Mouse (Mus musculus) limb, embryonic 11.5 days (tissue): ENCODE results near the gene Socs7. TPM values are rescaled to one million over a fixed set of nuclear protein-coding genes. Genes with fewer than 3 reads are reported as not detected.

Experiments used
- ATAC-seq: fragments of 200-750 bp; cut with Nextera tagmentation; 2 replicates; pipeline ENCODE4 v1.8.0; 2017; ENCODE audit warnings: low read depth; ENCODE audit not compliant: insufficient number of reproducible peaks, low FRiP score, low TSS enrichment
- DNase-seq: peaks from one replicate; pipeline ENCODE4 v3.0.0-alpha.2; 2015; ENCODE audit warnings: low spot score
- H3K27ac ChIP-seq: fragments of 300-500 bp; sonication (generic); replicated peaks from 2 replicates; pipeline ENCODE4 v1.5.1; 2014; ENCODE audit warnings: low read depth, mild to moderate bottlenecking, low read length
- H3K27me3 ChIP-seq: fragments of 300-500 bp; sonication (generic); 2 replicates; pipeline ENCODE4 v1.6.1; 2014; ENCODE audit warnings: mild to moderate bottlenecking, low read length, mixed read lengths; ENCODE audit not compliant: control insufficient read depth, insufficient read depth
- H3K36me3 ChIP-seq: fragments of 300-500 bp; sonication (generic); 2 replicates; pipeline ENCODE4 v1.6.1; 2014; ENCODE audit warnings: mild to moderate bottlenecking, low read length, moderate library complexity, mixed read lengths; ENCODE audit not compliant: control insufficient read depth, insufficient read depth
- H3K4me1 ChIP-seq: fragments of 300-500 bp; sonication (generic); 2 replicates; pipeline ENCODE4 v1.6.1; 2014; ENCODE audit warnings: low read length, mixed read lengths; ENCODE audit not compliant: control insufficient read depth, insufficient read depth
- H3K4me2 ChIP-seq: fragments of 300-500 bp; sonication (generic); 2 replicates; pipeline ENCODE4 v1.6.1; 2014; ENCODE audit warnings: low read depth, mild to moderate bottlenecking, moderate library complexity; ENCODE audit not compliant: severe bottlenecking
- H3K4me3 ChIP-seq: fragments of 300-500 bp; sonication (generic); 2 replicates; pipeline ENCODE4 v1.5.1; 2014; ENCODE audit warnings: low read depth, low read length
- H3K9ac ChIP-seq: fragments of 300-500 bp; sonication (generic); 2 replicates; pipeline ENCODE4 v1.6.1; 2014; ENCODE audit warnings: mild to moderate bottlenecking, low read length
- H3K9me3 ChIP-seq: fragments of 300-500 bp; sonication (generic); 2 replicates; pipeline ENCODE4 v1.6.1; 2016; ENCODE audit warnings: low read length; ENCODE audit not compliant: control insufficient read depth
- WGBS: fragments of 180-500 bp; shearing (Covaris S2); extraction: QIAGEN DNeasy Blood & Tissue Kit; methylation state at CpG from one replicate; pipeline ENCODE4 v1.1.7; 2014; 5-methylcytosine and 5-hydroxymethylcytosine counted together
- polyA plus RNA-seq: library from polyadenylated mRNA; unstranded; fragments of >200 nt; fragmentation: Nextera tagmentation; extraction: Ambion mirVana; gene quantifications from 2 replicates; pipeline ENCODE4 v1.2.1, GENCODE M21; 2014

Socs7 gene
- polyA plus RNA-seq, 1 experiment from 2014 or later, result 2.1 TPM

GRCm38 (mm10) chr11:97408171-97408570 lies 45.8 kb downstream of the Socs7 start:
- Histone ChIP-seq H3K4me2 (no peak overlapping the region), H3K36me3 (no peaks in the 10 kb centered on the region), H3K4me1 (peaks cover 22% of the 10 kb centered on the region), H3K4me3 (no peak overlapping the region), H3K27ac (no peak overlapping the region), H3K9ac (no peak overlapping the region), H3K27me3 (peaks cover 10% of the 10 kb centered on the region; the same call in 1 of the 2 replicates), H3K9me3 (no peaks in the 10 kb centered on the region)
- 2% methylated on average over 6 of the region's 6 CpGs for WGBS
- no peak for ATAC-seq
- DNase-seq, result peak; percentile 81

DNA sequence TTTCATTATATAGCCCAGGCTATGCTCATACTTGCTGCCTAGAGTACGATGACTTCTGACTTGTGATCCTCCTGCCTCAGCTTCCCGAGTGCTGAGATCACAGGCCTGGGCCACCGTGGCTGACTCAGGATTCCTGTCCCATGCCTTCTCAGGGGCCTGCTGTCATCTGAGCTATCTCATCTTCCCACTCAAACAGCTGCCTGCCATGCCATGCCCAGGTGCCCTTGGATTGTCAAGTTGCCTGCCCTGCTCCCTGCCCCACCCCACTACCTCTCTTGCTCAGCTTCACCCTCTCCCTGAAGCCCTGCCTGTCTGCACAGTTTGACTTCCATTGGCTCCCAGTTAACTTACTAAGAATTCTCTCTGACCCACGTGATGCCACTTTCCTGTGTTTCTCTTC lies 48.6 kb downstream of the Socs7 start:
- no peak overlapping the region for H3K4me3 ChIP-seq
- H3K36me3 ChIP-seq, result no peaks in the 10 kb centered on the region
- H3K9ac ChIP-seq, result no peak overlapping the region
- peaks cover 2% of the 10 kb centered on the region; the same call in 1 of the 2 replicates for H3K27me3 ChIP-seq
- H3K27ac ChIP-seq, result no peak overlapping the region
- H3K9me3 ChIP-seq, result no peaks in the 10 kb centered on the region
- no peak overlapping the region for H3K4me2 ChIP-seq
- H3K4me1 ChIP-seq, result peaks cover 13% of the 10 kb centered on the region
- WGBS, result 83% methylated on average over 4 of the region's 4 CpGs
- ATAC-seq, result no peak
- DNase-seq, result no peak

DNA sequence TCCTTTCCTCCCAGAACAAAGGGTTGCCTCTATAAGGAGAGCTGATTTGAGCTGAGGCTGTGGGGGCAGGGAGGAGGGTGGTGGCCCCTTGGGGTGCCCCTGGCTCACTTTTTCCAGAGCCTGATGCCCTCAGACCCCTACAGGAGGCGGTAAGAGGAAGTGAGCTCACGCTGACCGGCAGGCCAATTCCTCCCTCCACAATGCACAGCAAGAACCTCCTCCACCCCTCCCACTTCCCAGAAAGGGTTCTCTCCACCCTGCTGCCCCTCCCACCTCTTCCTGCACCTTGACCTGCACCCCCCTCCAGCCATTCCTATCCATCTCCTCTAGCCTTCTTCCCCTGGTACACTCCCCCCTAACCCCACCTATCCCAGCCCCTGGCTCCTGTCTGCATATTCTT lies 49.8 kb downstream of the Socs7 start:
- WGBS, result 28% methylated on average over 3 of the region's 3 CpGs

GRCm38 (mm10) chr11:97412808-97413347 lies 50.5 kb downstream of the Socs7 start:
- ATAC-seq (no peak), DNase-seq (no peak)
- H3K27me3 ChIP-seq, result no peaks in the 10 kb centered on the region
- no peaks in the 10 kb centered on the region for H3K36me3 ChIP-seq
- no peaks in the 10 kb centered on the region for H3K9me3 ChIP-seq
- no peak overlapping the region for H3K4me2 ChIP-seq
- H3K9ac ChIP-seq, result no peak overlapping the region
- H3K27ac ChIP-seq, result 0 out of 2 replicates have a peak overlapping the region, but pooled peaks have one; percentile 30
- H3K4me3 ChIP-seq, result no peak overlapping the region
- 48% methylated on average over 10 of the region's 10 CpGs for WGBS
- H3K4me1 ChIP-seq, result peaks cover 13% of the 10 kb centered on the region; the same call in 1 of the 2 replicates

More for the DNA sequence above, 49.8 kb downstream of the Socs7 start:
- no peaks in the 10 kb centered on the region for H3K9me3 ChIP-seq
- H3K36me3 ChIP-seq, result no peaks in the 10 kb centered on the region
- no peak overlapping the region for H3K27ac ChIP-seq
- H3K4me3 ChIP-seq, result no peak overlapping the region
- no peak overlapping the region for H3K9ac ChIP-seq
- H3K4me2 ChIP-seq, result no peak overlapping the region
- peaks cover 13% of the 10 kb centered on the region; the same call in 1 of the 2 replicates for H3K4me1 ChIP-seq
- no peak for ATAC-seq
- 0 out of 2 replicates have a peak, but pooled peaks cover 2% of the 10 kb centered on the region for H3K27me3 ChIP-seq
- no peak for DNase-seq

- Histone ChIP-seq H3K9me3 (no peaks in the 10 kb centered on the region), H3K27ac (peak within 1 kb of the TSS; percentile 70; the same call in 1 of the 2 replicates), H3K9ac (peak within 1 kb of the TSS; percentile 76), H3K4me3 (peak within 1 kb of the TSS; percentile 91), H3K4me2 (peak within 1 kb of the TSS; percentile 89), H3K36me3 (no peaks in the 10 kb centered on the region), H3K4me1 (peaks cover 17% of the 10 kb centered on the region), H3K27me3 (no peaks in the 10 kb centered on the region)
- ATAC-seq (peak; percentile 81), DNase-seq (peak; percentile 84)
- WGBS, result under 1% methylated on average over 29 of the region's 29 CpGs
Observed at GRCm38 (mm10) chr11:97415330-97415711, 53.0 kb downstream of the Socs7 start, which contains the start of gene Arhgap23. Arhgap23 (plus strand) TSS chr11:97415533.

- no peaks in the 10 kb centered on the region for H3K36me3 ChIP-seq
- peak; percentile 76 for DNase-seq
- 3% methylated on average over 49 of the region's 49 CpGs for WGBS
Observed at GRCm38 (mm10) chr11:97415712-97416636, 53.6 kb downstream of the Socs7 start.

DNA sequence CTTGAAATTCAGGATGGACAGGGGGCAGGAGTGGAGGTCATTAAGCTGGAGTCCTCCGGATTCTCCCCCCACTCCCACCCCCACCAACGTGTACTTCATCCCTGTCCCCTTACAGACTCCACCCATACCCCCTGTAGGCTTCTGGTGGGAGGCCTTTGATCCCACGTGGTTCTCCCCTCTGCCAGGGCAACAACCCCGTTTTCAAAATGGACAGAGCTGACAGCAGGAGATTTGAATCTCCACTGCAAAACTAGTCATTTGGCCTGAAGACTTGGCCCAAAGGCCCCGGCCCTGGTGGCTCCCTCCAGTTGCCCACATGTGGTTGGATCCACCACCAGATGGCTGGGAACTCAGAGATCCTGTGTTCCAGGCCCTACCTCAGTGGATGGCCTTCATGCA lies 54.3 kb downstream of the Socs7 start:
- Histone ChIP-seq H3K36me3 (no peaks in the 10 kb centered on the region), H3K9ac (no peak overlapping the region), H3K9me3 (no peaks in the 10 kb centered on the region), H3K27me3 (no peaks in the 10 kb centered on the region), H3K27ac (no peak overlapping the region), H3K4me2 (peak overlapping the region; percentile 89), H3K4me1 (peaks cover 17% of the 10 kb centered on the region), H3K4me3 (peak overlapping the region; percentile 91)
- no peak for DNase-seq
- ATAC-seq, result no peak
- WGBS, result 7% methylated on average over 5 of the region's 5 CpGs

More at GRCm38 (mm10) chr11:97415712-97416636, 53.6 kb downstream of the Socs7 start:
- Histone ChIP-seq H3K4me2 (peak overlapping the region; percentile 89), H3K4me1 (peaks cover 17% of the 10 kb centered on the region), H3K9ac (peak overlapping the region; percentile 76), H3K27ac (peak overlapping the region; percentile 70; the same call in 1 of the 2 replicates), H3K9me3 (no peaks in the 10 kb centered on the region), H3K27me3 (no peaks in the 10 kb centered on the region), H3K4me3 (peak overlapping the region; percentile 91)
- peak; percentile 55 for ATAC-seq

GRCm38 (mm10) chr11:97418834-97419539 lies 56.6 kb downstream of the Socs7 start:
- WGBS, result 53% methylated on average over 14 of the region's 14 CpGs
- H3K4me2 ChIP-seq, result no peak overlapping the region
- peaks cover 23% of the 10 kb centered on the region for H3K4me1 ChIP-seq
- no peak overlapping the region for H3K27ac ChIP-seq
- no peak overlapping the region for H3K9ac ChIP-seq
- H3K27me3 ChIP-seq, result no peaks in the 10 kb centered on the region
- H3K9me3 ChIP-seq, result no peaks in the 10 kb centered on the region
- H3K36me3 ChIP-seq, result no peaks in the 10 kb centered on the region
- no peak for ATAC-seq
- no peak for DNase-seq
- no peak overlapping the region for H3K4me3 ChIP-seq
